Mouse (Mus musculus) ES-E14 (cell line): ENCODE results near the gene Hist2h3c2. TPM values are rescaled to one million over a fixed set of nuclear protein-coding genes. Genes with fewer than 3 reads are reported as not detected.
"Not testable (repeated sequence)": the region's sequence is repeated elsewhere in the genome, so short reads cannot be mapped to it uniquely, and the experiment has no call there.

Experiments
- DNase-seq: peaks from one replicate; pipeline ENCODE4 v3.0.0-alpha.2; 2013; ENCODE audit warnings: low read depth, low spot score
- H3K27ac ChIP-seq: 2 replicates; pipeline ENCODE4 v1.5.1; 2012; ENCODE audit warnings: low read depth, mild to moderate bottlenecking, low read length, moderate library complexity, mixed read lengths; ENCODE audit not compliant: poor library complexity, insufficient read depth, severe bottlenecking
- H3K36me3 ChIP-seq: 2 replicates; pipeline ENCODE4 v1.6.1; 2012; ENCODE audit warnings: mild to moderate bottlenecking, low read length, moderate library complexity, mixed read lengths; ENCODE audit not compliant: control insufficient read depth, poor library complexity, insufficient read depth, severe bottlenecking
- H3K4me1 ChIP-seq, 2 experiments: fragments of 150-350 bp in 1 of 2; sonication (generic) in 1 of 2; 2 replicates each; pipeline ENCODE4 v1.6.1; 2012; ENCODE audit warnings: low read length in 2 of 2, mild to moderate bottlenecking in 1 of 2, mixed read lengths in 1 of 2; ENCODE audit not compliant: control insufficient read depth in 2 of 2, insufficient read depth in 2 of 2, poor library complexity in 1 of 2
- H3K4me3 ChIP-seq, 2 experiments: fragments of 150-350 bp in 1 of 2; sonication (generic) in 1 of 2; 2 replicates each; pipeline ENCODE4 v1.5.1; 2012; ENCODE audit warnings: low read length in 2 of 2, low read depth in 1 of 2, mild to moderate bottlenecking in 1 of 2, mixed read lengths in 1 of 2; ENCODE audit not compliant: insufficient read depth in 1 of 2, poor library complexity in 1 of 2, severe bottlenecking in 1 of 2
- H3K9ac ChIP-seq: 2 replicates; pipeline ENCODE4 v1.6.1; 2012; ENCODE audit warnings: low read depth, mild to moderate bottlenecking, low read length, mixed read lengths; ENCODE audit not compliant: poor library complexity, insufficient read depth, severe bottlenecking
- H3K9me3 ChIP-seq: fragments of 150-350 bp; sonication (generic); 2 replicates; pipeline ENCODE4 v1.6.1; 2012; ENCODE audit warnings: low read depth, mild to moderate bottlenecking, low read length; ENCODE audit not compliant: control insufficient read depth, insufficient read depth
- CHD2 ChIP-seq: IDR thresholded peaks from 2 replicates; pipeline ENCODE4 v1.6.1; 2014; ENCODE audit warnings: mild to moderate bottlenecking, low read depth, low read length, inconsistent platforms
- HCFC1 ChIP-seq: IDR thresholded peaks from 2 replicates; pipeline ENCODE4 v1.6.1; 2012; ENCODE audit warnings: low read length, inconsistent platforms, borderline replicate concordance; ENCODE audit not compliant: insufficient read depth
- MAFK ChIP-seq: IDR thresholded peaks from 2 replicates; pipeline ENCODE4 v1.6.1; 2014; ENCODE audit warnings: mild to moderate bottlenecking, low read depth, low read length, inconsistent platforms; ENCODE audit not compliant: insufficient read depth
- ZC3H11A ChIP-seq: IDR thresholded peaks from 2 replicates; pipeline ENCODE4 v1.6.1; 2012; ENCODE audit warnings: low read depth, mild to moderate bottlenecking, inconsistent platforms, low read length, borderline replicate concordance
- ZNF384 ChIP-seq: IDR thresholded peaks from 2 replicates; pipeline ENCODE4 v1.6.1; 2012; ENCODE audit warnings: low read depth, low read length, inconsistent platforms
- in situ Hi-C, 2 experiments: fragments of 600-800 bp; cut with MboI; formaldehyde crosslinking; loops; one replicate each; pipeline ENCODE4 v1.15.1; 2025; ENCODE audit warnings: low sequenced_read_pairs in 2 of 2, inconsistent platforms in 1 of 2; ENCODE audit not compliant: unreplicated experiment in 2 of 2
- total RNA-seq: library from RNA; depleted of rRNA; stranded (reverse); fragments of 300-350 nt; gene quantifications from 2 replicates; pipeline ENCODE4 v1.2.3, GENCODE M21; 2012

Gene Hist2h3c2
- total RNA-seq, 1 experiment = 546 TPM

DNA sequence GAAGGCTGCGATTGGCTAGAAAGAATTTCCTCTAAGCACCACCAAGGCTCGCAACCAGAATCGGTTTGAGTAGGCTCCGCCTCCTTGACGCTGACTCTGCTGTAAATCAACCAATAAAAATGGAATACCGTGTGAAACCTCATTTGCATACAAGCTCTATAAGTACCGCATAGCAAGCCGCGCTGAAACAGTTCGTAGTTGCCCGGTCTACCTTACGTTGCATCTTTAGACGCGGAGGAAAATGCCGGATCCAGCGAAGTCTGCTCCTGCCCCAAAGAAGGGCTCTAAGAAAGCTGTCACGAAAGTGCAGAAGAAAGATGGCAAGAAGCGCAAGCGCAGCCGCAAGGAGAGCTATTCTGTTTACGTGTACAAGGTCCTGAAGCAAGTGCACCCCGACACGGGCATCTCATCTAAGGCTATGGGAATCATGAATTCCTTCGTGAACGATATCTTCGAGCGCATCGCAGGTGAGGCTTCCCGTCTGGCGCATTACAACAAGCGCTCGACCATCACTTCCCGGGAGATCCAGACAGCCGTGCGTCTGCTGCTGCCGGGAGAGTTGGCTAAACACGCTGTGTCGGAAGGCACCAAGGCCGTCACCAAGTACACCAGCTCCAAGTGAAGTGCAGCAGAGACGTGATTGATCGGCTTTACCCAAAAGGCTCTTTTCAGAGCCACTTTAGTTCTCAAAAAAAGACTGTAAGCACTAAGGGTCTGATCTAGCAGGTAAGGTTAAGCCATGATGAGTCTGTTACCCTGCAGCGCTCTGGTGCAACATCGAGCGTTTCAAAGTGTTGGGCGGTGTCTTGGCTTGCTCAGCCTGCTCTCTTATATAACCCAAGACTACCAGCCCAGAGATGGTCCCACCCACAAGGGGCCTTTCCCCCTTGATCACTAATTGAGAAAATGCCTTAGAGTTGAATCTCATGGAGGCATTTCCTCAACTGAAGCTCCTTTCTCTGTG lies 30.9 kb upstream of the Hist2h3c2 start, which contains the start of gene Hist2h2bb:
TSS of gene Hist2h2bb (plus strand) at position 242 of the 964 bp plus-strand sequence.
- in situ Hi-C loops = no loop called here
- peak; percentile 95 for DNase-seq
- Histone ChIP-seq H3K4me3 (peak within 1 kb of the TSS; percentile 61 to 81), H3K27ac (peak within 1 kb of the TSS; percentile 89), H3K36me3 (no peaks in the 10 kb centered on the region), H3K4me1 (peaks cover 3 to 5% of the 10 kb centered on the region in 2 experiments; a peak in 3 of 4 replicates), H3K9ac (peak within 1 kb of the TSS; percentile 84), H3K9me3 (no peaks in the 10 kb centered on the region)
- TF ChIP-seq ZNF384 (no peak), HCFC1 (peak; percentile 54; the same call in 1 of the 2 replicates), ZC3H11A (no peak), CHD2 (no peak; the same call in 1 of the 2 replicates), MAFK (peak; percentile 82)

GRCm38 (mm10) chr3:96268776-96269378 lies 29.9 kb upstream of the Hist2h3c2 start:
- H3K36me3 ChIP-seq, in situ Hi-C loops, DNase-seq, H3K4me1 ChIP-seq, H3K9me3 ChIP-seq: not testable (repeated sequence)
- Histone ChIP-seq H3K9ac (peak overlapping the region; percentile 76), H3K4me3 (peak overlapping the region; percentile 61 to 62), H3K27ac (peak overlapping the region; percentile 74)

DNA sequence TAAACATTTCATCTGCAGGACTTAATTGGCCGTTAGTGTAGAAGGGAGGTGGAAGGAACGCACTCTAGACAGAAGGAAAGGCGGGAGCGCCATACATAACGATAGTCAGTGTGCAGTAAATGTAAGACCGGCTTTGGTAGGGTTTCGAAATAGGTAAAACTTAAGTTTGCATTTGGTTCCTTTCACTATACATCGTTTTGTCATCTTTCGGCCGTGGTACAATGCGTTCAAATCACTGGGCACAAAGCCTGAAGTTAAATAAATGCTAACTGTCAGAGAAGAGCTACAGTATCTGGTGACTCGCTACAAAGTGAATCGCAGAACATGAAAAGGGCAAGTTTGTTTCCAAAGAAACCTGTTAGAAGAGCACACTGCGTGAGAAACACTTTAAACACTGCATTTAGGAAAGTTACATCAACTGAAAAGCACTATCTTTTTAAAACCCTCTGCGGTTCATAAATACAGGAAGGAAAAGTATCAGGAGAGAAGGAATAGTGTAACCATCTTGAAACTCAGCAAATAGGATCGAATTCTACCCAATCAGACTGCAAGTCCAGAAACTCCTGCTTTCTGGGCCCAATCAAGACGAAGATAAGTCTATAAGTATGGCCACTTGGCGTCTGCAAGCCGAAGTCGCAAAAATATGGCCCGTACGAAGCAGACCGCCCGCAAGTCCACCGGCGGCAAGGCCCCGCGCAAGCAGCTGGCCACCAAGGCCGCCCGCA lies 29.3 kb upstream of the Hist2h3c2 start, which contains the start of gene Hist2h3b:
TSS of gene Hist2h3b (plus strand) at position 604 of the 725 bp plus-strand sequence.
- peak within 1 kb of the TSS; percentile 61 to 62 for H3K4me3 ChIP-seq
- H3K9me3 ChIP-seq = no peaks in the 10 kb centered on the region
- DNase-seq = peak; percentile 65
- no peak for TF ChIP-seq HCFC1
- TF ChIP-seq ZC3H11A = no peak
- TF ChIP-seq ZNF384 = no peak
- TF ChIP-seq CHD2 = no peak
- no peak for TF ChIP-seq MAFK
- H3K36me3 ChIP-seq = no peaks in the 10 kb centered on the region
- peak within 1 kb of the TSS; percentile 74 for H3K27ac ChIP-seq
- in situ Hi-C loops = no loop called here
- H3K9ac ChIP-seq = peak within 1 kb of the TSS; percentile 76
- peaks cover 2 to 5% of the 10 kb centered on the region in 2 experiments; a peak in 2 of 4 replicates for H3K4me1 ChIP-seq

DNA sequence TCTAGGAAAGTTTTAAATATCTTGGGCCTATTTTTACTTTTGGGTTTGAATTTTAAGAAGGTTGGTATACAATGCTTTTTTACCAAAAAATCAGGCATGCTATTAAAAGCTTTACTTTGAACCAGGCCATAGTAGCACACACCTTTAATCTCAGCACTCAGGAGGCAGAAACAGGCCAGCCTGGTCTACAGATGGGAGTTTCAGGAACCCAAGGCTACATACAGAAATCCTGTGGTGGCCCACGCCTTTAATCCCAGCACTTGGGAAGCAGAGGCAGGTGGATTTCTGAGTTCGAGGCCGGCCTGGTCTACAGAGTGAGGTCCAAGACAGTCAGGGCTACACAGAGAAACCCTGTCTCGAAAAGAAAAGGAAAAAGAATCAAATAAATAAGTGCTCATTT lies 28.6 kb upstream of the Hist2h3c2 start:
- Histone ChIP-seq H3K9ac (peak overlapping the region; percentile 26; the same call in 1 of the 2 replicates), H3K4me3 (no peak overlapping the region)
- TF ChIP-seq CHD2 = no peak
- TF ChIP-seq MAFK = no peak
- no peak for TF ChIP-seq ZC3H11A
- TF ChIP-seq ZNF384 = no peak
- no peak for TF ChIP-seq HCFC1

More for the DNA sequence above, 28.6 kb upstream of the Hist2h3c2 start:
- Histone ChIP-seq H3K4me1 (peaks cover 2 to 5% of the 10 kb centered on the region in 2 experiments; a peak in 2 of 4 replicates), H3K9me3 (no peaks in the 10 kb centered on the region), H3K27ac (no peak overlapping the region; the same call in 1 of the 2 replicates), H3K36me3 (no peaks in the 10 kb centered on the region)
- in situ Hi-C loops = no loop called here
- DNase-seq = no peak
